Mouse (Mus musculus) lung, adult 2 months (tissue): Measurements from ENCODE around the gene Uqcc2. TPM values are rescaled to one million over a fixed set of nuclear protein-coding genes. Genes with fewer than 3 reads are reported as not detected.

Experiments
- DNase-seq: peaks from one replicate; pipeline ENCODE4 v3.0.0; 2022
- H3K4me1 ChIP-seq: fragments of 200-500 bp; 2 replicates; pipeline ENCODE4 v1.6.1; 2011; ENCODE audit warnings: low read length; ENCODE audit not compliant: control insufficient read depth, insufficient read depth
- H3K4me3 ChIP-seq: fragments of 200-500 bp; replicated peaks from 2 replicates; pipeline ENCODE3; 2011; ENCODE audit warnings: low read depth, mild to moderate bottlenecking, control low read depth, low read length; ENCODE audit errors: extremely low read depth
- CTCF ChIP-seq: fragments of 200-500 bp; IDR thresholded peaks from 2 replicates; pipeline ENCODE4 v1.5.1; 2011; ENCODE audit warnings: mild to moderate bottlenecking, low read length, control low read depth; ENCODE audit not compliant: insufficient read depth
- POLR2A ChIP-seq: fragments of 200-500 bp; IDR thresholded peaks from 2 replicates; pipeline ENCODE4 v1.6.1; 2011; ENCODE audit warnings: low read depth, mild to moderate bottlenecking, control low read depth, low read length, borderline replicate concordance; ENCODE audit errors: extremely low read depth
- WGBS: fragments of 180-500 bp; shearing (Covaris S2); methylation state at CpG from one replicate; pipeline ENCODE4 v1.1.7; 2018; 5-methylcytosine and 5-hydroxymethylcytosine counted together
- polyA plus RNA-seq: library from polyadenylated mRNA; depleted of rRNA; stranded (reverse); fragments of >200 nt; gene quantifications from 2 replicates; pipeline ENCODE4 v1.2.3, GENCODE M21; 2012

Gene Uqcc2
- polyA plus RNA-seq, 1 experiment = 80.0 TPM

- Histone ChIP-seq H3K4me1 (no peaks in the 10 kb centered on the region), H3K4me3 (no peak overlapping the region)
- 66% methylated on average over 7 of the region's 7 CpGs for WGBS
- no peak for DNase-seq
- no peak for TF ChIP-seq POLR2A
- TF ChIP-seq CTCF = no peak
Measured at GRCm38 (mm10) chr17:27159169-27159568, 25.5 kb upstream of the Uqcc2 start.

GRCm38 (mm10) chr17:27158439-27158838 lies 24.7 kb upstream of the Uqcc2 start:
- WGBS = 85% methylated on average over 6 of the region's 6 CpGs
- no peak for DNase-seq
- Histone ChIP-seq H3K4me3 (no peak overlapping the region), H3K4me1 (no peaks in the 10 kb centered on the region)
- TF ChIP-seq CTCF = no peak
- TF ChIP-seq POLR2A = no peak

GRCm38 (mm10) chr17:27155752-27156151 lies 22.0 kb upstream of the Uqcc2 start:
- no peaks in the 10 kb centered on the region for H3K4me1 ChIP-seq

GRCm38 (mm10) chr17:27154881-27155280 lies 21.2 kb upstream of the Uqcc2 start:
- DNase-seq = no peak
- Histone ChIP-seq H3K4me1 (no peaks in the 10 kb centered on the region), H3K4me3 (no peak overlapping the region)
- WGBS = 75% methylated on average over 6 of the region's 6 CpGs
- no peak for TF ChIP-seq CTCF
- no peak for TF ChIP-seq POLR2A

More at GRCm38 (mm10) chr17:27155752-27156151, 22.0 kb upstream of the Uqcc2 start:
- no peak for DNase-seq
- no peak overlapping the region for H3K4me3 ChIP-seq
- WGBS = 76% methylated on average over 8 of the region's 8 CpGs
- TF ChIP-seq CTCF = no peak
- TF ChIP-seq POLR2A = no peak

- Histone ChIP-seq H3K4me1 (no peaks in the 10 kb centered on the region), H3K4me3 (no peak overlapping the region)
- 81% methylated on average over 14 of the region's 14 CpGs for WGBS
- no peak for DNase-seq
- TF ChIP-seq POLR2A = no peak
- TF ChIP-seq CTCF = no peak
Measured at GRCm38 (mm10) chr17:27154256-27154655, 20.5 kb upstream of the Uqcc2 start.

GRCm38 (mm10) chr17:27153773-27154193 lies 20.1 kb upstream of the Uqcc2 start:
- 47% methylated on average over 9 of the region's 9 CpGs for WGBS
- Histone ChIP-seq H3K4me1 (no peaks in the 10 kb centered on the region), H3K4me3 (no peak overlapping the region)
- TF ChIP-seq POLR2A (no peak), CTCF (no peak)
- DNase-seq = no peak

- WGBS = 47% methylated on average over 8 of the region's 8 CpGs
- H3K4me3 ChIP-seq = no peak overlapping the region
- no peaks in the 10 kb centered on the region for H3K4me1 ChIP-seq
- no peak for TF ChIP-seq POLR2A
- no peak for TF ChIP-seq CTCF
- DNase-seq = no peak
Measured at GRCm38 (mm10) chr17:27152976-27153723, 19.4 kb upstream of the Uqcc2 start.

- H3K4me1 ChIP-seq = no peaks in the 10 kb centered on the region
- no peak overlapping the region for H3K4me3 ChIP-seq
- TF ChIP-seq CTCF (peak; percentile 48), POLR2A (no peak)
- 68% methylated on average over 8 of the region's 8 CpGs for WGBS
- no peak for DNase-seq
Measured at GRCm38 (mm10) chr17:27151411-27151810, 17.7 kb upstream of the Uqcc2 start.

GRCm38 (mm10) chr17:27150871-27151270 lies 17.2 kb upstream of the Uqcc2 start:
- no peak for TF ChIP-seq POLR2A
- TF ChIP-seq CTCF = no peak
- Histone ChIP-seq H3K4me1 (no peaks in the 10 kb centered on the region), H3K4me3 (no peak overlapping the region)
- WGBS = 58% methylated on average over 7 of the region's 7 CpGs
- DNase-seq = no peak

GRCm38 (mm10) chr17:27146323-27146923 lies 12.7 kb upstream of the Uqcc2 start:
- H3K4me3 ChIP-seq = no peak overlapping the region
- DNase-seq = no peak
- no peaks in the 10 kb centered on the region for H3K4me1 ChIP-seq
- TF ChIP-seq POLR2A (no peak), CTCF (no peak)
- WGBS = 28% methylated on average over 8 of the region's 8 CpGs
